Mouse (Mus musculus): ENCODE measurements around the gene Map3k5. TPM values are rescaled to one million over a fixed set of nuclear protein-coding genes. Genes with fewer than 3 reads are reported as not detected.

The Map3k5 gene
- polyA plus RNA-seq, 1 experiment from 2014 or later, result 2.5 TPM

Other genes with a start within 250 kb of the Map3k5 start
- gene Il20ra, start 221.9 kb upstream of the Map3k5 start, polyA plus RNA-seq (2014; fragmentation: Nextera tagmentation; extraction: Ambion mirVana), result 0.46 and 0.59 TPM in 2 replicates
- gene Slc35d3, start 83.0 kb upstream of the Map3k5 start, polyA plus RNA-seq (2014; fragmentation: Nextera tagmentation; extraction: Ambion mirVana), result 0.87 and 1.2 TPM in 2 replicates
- gene Pex7, start 26.8 kb upstream of the Map3k5 start, polyA plus RNA-seq (2014; fragmentation: Nextera tagmentation; extraction: Ambion mirVana), result 28.6 and 29.6 TPM in 2 replicates
- 10.0 and 10.2 TPM in 2 replicates for gene Map7, start 214.0 kb downstream of the Map3k5 start, polyA plus RNA-seq (2014; fragmentation: Nextera tagmentation; extraction: Ambion mirVana)